Mouse (Mus musculus) ES-E14 (cell line): Measurements from ENCODE around the gene Rnf169.

Source experiments
- CHD2 ChIP-seq: IDR thresholded peaks from 2 replicates; pipeline ENCODE4 v1.6.1; 2014; ENCODE audit warnings: mild to moderate bottlenecking, low read depth, low read length, inconsistent platforms
- HCFC1 ChIP-seq: IDR thresholded peaks from 2 replicates; pipeline ENCODE4 v1.6.1; 2012; ENCODE audit warnings: low read length, inconsistent platforms, borderline replicate concordance; ENCODE audit not compliant: insufficient read depth
- MAFK ChIP-seq: IDR thresholded peaks from 2 replicates; pipeline ENCODE4 v1.6.1; 2014; ENCODE audit warnings: mild to moderate bottlenecking, low read depth, low read length, inconsistent platforms; ENCODE audit not compliant: insufficient read depth
- ZC3H11A ChIP-seq: IDR thresholded peaks from 2 replicates; pipeline ENCODE4 v1.6.1; 2012; ENCODE audit warnings: low read depth, mild to moderate bottlenecking, inconsistent platforms, low read length, borderline replicate concordance
- ZNF384 ChIP-seq: IDR thresholded peaks from 2 replicates; pipeline ENCODE4 v1.6.1; 2012; ENCODE audit warnings: low read depth, low read length, inconsistent platforms

- TF ChIP-seq ZNF384 = no peak
- TF ChIP-seq MAFK = no peak
- TF ChIP-seq ZC3H11A = no peak
- no peak for TF ChIP-seq CHD2
- no peak for TF ChIP-seq HCFC1
These were observed 78.0 kb downstream of the Rnf169 start for GRCm38 (mm10) chr7:99902208-99902607.
